Mouse (Mus musculus) liver, embryonic 14.5 days (tissue): ENCODE results near the gene Chpf. TPM values are rescaled to one million over a fixed set of nuclear protein-coding genes. Genes with fewer than 3 reads are reported as not detected.
A peak's percentile ranks its signal among the peaks of the same experiment; 100 is the strongest.

Experiments
- ATAC-seq: fragments of 200-750 bp; cut with Nextera tagmentation; 2 replicates; pipeline ENCODE4 v1.8.0; 2017; ENCODE audit warnings: moderate number of reproducible peaks, mild to moderate bottlenecking, moderate library complexity; ENCODE audit not compliant: insufficient read depth
- DNase-seq, 3 experiments: peaks; one replicate each; pipeline ENCODE4 v3.0.0-alpha.2; 2012 to 2013; ENCODE audit warnings: low read depth in 3 of 3, low spot score in 3 of 3
- H3K27ac ChIP-seq: fragments of 300-500 bp; sonication (generic); 2 replicates; pipeline ENCODE4 v1.5.1; 2014; ENCODE audit warnings: moderate library complexity, mild to moderate bottlenecking, control low read depth, inconsistent platforms
- H3K27me3 ChIP-seq: fragments of 300-500 bp; sonication (generic); 2 replicates; pipeline ENCODE4 v1.6.1; 2014; ENCODE audit warnings: mild to moderate bottlenecking, low read length, moderate library complexity; ENCODE audit not compliant: control insufficient read depth, insufficient read depth
- H3K36me3 ChIP-seq: fragments of 300-500 bp; sonication (generic); replicated peaks from 2 replicates; pipeline ENCODE4 v1.6.1; 2014; ENCODE audit warnings: low read depth; ENCODE audit not compliant: control insufficient read depth, insufficient read depth
- H3K4me1 ChIP-seq, 2 experiments: fragments of 200-500 bp in 1 of 2; fragments of 300-500 bp in 1 of 2; sonication (generic) in 1 of 2; replicated peaks; 2 replicates each; pipeline ENCODE4 v1.6.1; 2012 to 2014; ENCODE audit warnings: antibody characterized with exemption in 1 of 2, inconsistent platforms in 1 of 2, low read length in 1 of 2; ENCODE audit not compliant: control insufficient read depth in 2 of 2, insufficient read depth in 2 of 2
- H3K4me2 ChIP-seq: fragments of 300-500 bp; sonication (generic); 2 replicates; pipeline ENCODE4 v1.6.1; 2014; ENCODE audit warnings: low read depth, mild to moderate bottlenecking, control low read depth, moderate library complexity
- H3K4me3 ChIP-seq, 2 experiments: fragments of 200-500 bp in 1 of 2; fragments of 300-500 bp in 1 of 2; sonication (generic) in 1 of 2; 2 replicates each; pipeline ENCODE4 v1.5.1; 2012 to 2014; ENCODE audit warnings: low read depth in 2 of 2, low read length in 2 of 2, mild to moderate bottlenecking in 2 of 2, control low read depth in 1 of 2, inconsistent platforms in 1 of 2, moderate library complexity in 1 of 2; ENCODE audit not compliant: insufficient read depth in 1 of 2
- H3K9ac ChIP-seq: fragments of 300-500 bp; sonication (generic); replicated peaks from 2 replicates; pipeline ENCODE4 v1.6.1; 2014; ENCODE audit warnings: mild to moderate bottlenecking, control low read depth, moderate library complexity
- H3K9me3 ChIP-seq: fragments of 300-500 bp; sonication (generic); 2 replicates; pipeline ENCODE4 v1.6.1; 2016; ENCODE audit warnings: low read length, mixed read lengths; ENCODE audit not compliant: control insufficient read depth
- CTCF ChIP-seq: IDR thresholded peaks from 2 replicates; pipeline ENCODE4 v1.5.1; 2016; ENCODE audit warnings: antibody characterized with exemption, low read depth, control low read depth
- EP300 ChIP-seq: IDR thresholded peaks from 2 replicates; pipeline ENCODE4 v1.6.1; 2016; ENCODE audit warnings: antibody characterized with exemption, low read depth
- WGBS: fragments of 180-500 bp; shearing (Covaris S2); extraction: QIAGEN DNeasy Blood & Tissue Kit; methylation state at CpG from one replicate; pipeline ENCODE4 v1.1.7; 2014; ENCODE audit not compliant: insufficient replicate concordance; 5-methylcytosine and 5-hydroxymethylcytosine counted together
- polyA plus RNA-seq, 2 experiments: library from polyadenylated mRNA; depleted of rRNA in 1 of 2; stranded (reverse) in 1 of 2; unstranded in 1 of 2; fragments of >200 nt; fragmentation: Nextera tagmentation in 1 of 2; extraction: Ambion mirVana in 1 of 2; gene quantifications; 2 replicates each; pipeline versions ENCODE4 v1.2.1 to v1.2.3; 2012 to 2014

Gene Chpf
- polyA plus RNA-seq, 2 experiments, result 2.8 to 5.0 TPM

DNA sequence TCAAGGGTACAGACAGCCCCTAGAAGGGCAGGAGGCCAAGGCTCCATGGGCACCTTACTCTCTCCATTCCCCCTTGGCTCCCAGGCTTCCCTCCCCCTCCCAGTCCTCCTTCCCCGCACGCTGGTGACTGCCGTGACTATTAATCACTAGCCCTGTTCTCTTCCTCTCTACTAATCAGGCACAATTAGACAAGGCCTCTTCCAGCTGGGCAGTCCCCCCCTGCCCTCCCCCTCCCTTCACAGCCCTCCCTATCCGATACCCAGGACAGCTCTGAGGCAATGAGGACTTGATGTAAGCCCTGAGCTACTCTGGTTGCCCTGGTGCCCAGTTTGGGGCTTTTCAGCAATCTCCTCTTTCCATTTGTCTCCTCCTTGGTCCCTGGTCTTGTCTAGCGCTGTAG is 23.2 kb downstream of the Chpf start:
- H3K9ac ChIP-seq, result no peak overlapping the region
- H3K27me3 ChIP-seq, result peaks cover 87% of the 10 kb centered on the region
- no peak overlapping the region for H3K4me2 ChIP-seq
- WGBS, result 24% methylated on average over 5 of the region's 5 CpGs
- TF ChIP-seq CTCF, result no peak
- no peak for TF ChIP-seq EP300
- H3K4me3 ChIP-seq, result no peak overlapping the region
- no peaks in the 10 kb centered on the region for H3K9me3 ChIP-seq
- DNase-seq (no peak), ATAC-seq (no peak)
- no peaks in the 10 kb centered on the region for H3K36me3 ChIP-seq
- H3K4me1 ChIP-seq, result peaks cover 3 to 8% of the 10 kb centered on the region in 2 experiments
- no peak overlapping the region for H3K27ac ChIP-seq

DNA sequence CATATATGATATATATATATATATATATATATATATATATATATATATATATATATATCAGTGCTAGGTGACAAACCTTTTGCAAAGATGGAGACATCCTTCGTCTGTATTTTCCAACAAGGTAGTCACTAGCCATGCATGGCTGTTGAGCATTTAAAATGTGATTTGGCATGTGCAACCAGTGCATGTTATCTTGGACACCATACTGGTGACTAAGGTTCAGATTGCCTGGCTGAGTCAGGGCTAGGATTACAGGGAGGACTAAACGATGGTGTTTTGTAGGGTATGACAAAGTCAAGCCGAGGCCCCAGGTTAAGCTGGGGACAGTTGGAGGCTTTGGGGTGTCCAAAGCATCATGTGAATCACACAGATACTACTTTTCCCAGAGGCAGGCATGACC is 23.7 kb downstream of the Chpf start:
- Histone ChIP-seq H3K4me2 (no peak overlapping the region), H3K27me3 (peaks cover 92% of the 10 kb centered on the region), H3K9me3 (no peaks in the 10 kb centered on the region), H3K36me3 (no peaks in the 10 kb centered on the region), H3K4me1 (peaks cover 8% of the 10 kb centered on the region in 2 experiments), H3K4me3 (no peak overlapping the region), H3K27ac (no peak overlapping the region), H3K9ac (no peak overlapping the region)
- ATAC-seq (no peak), DNase-seq (no peak)
- no peak for TF ChIP-seq CTCF
- 41% methylated on average over 3 of the region's 3 CpGs for WGBS

DNA sequence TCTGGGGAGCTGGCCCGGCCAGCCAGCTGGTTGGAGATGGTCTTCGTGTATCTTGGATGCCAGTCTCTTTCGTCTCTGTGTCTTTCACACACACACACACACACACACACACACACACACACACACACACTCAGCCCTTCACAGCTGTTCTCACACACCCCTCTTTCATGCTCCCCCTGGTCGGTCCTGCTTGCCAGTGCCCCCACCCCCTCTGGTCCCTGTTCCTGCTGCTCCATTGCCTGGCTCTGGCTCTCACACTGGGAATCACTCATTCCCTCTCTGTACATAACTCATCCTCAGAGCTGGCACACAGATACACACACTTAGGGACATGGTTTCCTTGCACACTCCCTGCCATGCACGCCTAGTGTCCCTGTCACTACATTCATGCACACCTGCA is 27.2 kb downstream of the Chpf start:
- H3K4me3 ChIP-seq, result no peak overlapping the region
- no peaks in the 10 kb centered on the region for H3K36me3 ChIP-seq
- no peak for DNase-seq
- H3K27ac ChIP-seq, result no peak overlapping the region
- no peak overlapping the region for H3K4me2 ChIP-seq
- peaks cover 19 to 22% of the 10 kb centered on the region in 2 experiments for H3K4me1 ChIP-seq
- TF ChIP-seq CTCF (no peak), EP300 (no peak)
- no peak for ATAC-seq
- H3K9me3 ChIP-seq, result no peaks in the 10 kb centered on the region
- 68% methylated on average over 5 of the region's 5 CpGs for WGBS
- H3K9ac ChIP-seq, result no peak overlapping the region
- peaks cover 93% of the 10 kb centered on the region for H3K27me3 ChIP-seq

GRCm38 (mm10) chr1:75450314-75451005 is 28.6 kb downstream of the Chpf start, which contains the start of gene Asic4:
TSS of gene Asic4 (plus strand) at chr1:75450436.
- TF ChIP-seq CTCF (no peak), EP300 (peak; percentile 70)
- Histone ChIP-seq H3K4me3 (peak within 1 kb of the TSS in 1 of 2 experiments; percentile 35; a peak in 2 of 4 replicates), H3K4me1 (peaks cover 21 to 30% of the 10 kb centered on the region in 2 experiments), H3K27me3 (peaks cover 80% of the 10 kb centered on the region), H3K9ac (0 out of 2 replicates have a peak within 1 kb of the TSS, but pooled peaks have one; percentile 11), H3K9me3 (no peaks in the 10 kb centered on the region), H3K36me3 (no peaks in the 10 kb centered on the region), H3K4me2 (peak within 1 kb of the TSS; percentile 63), H3K27ac (no peak within 1 kb of the TSS)
- ATAC-seq (peak; percentile 56), DNase-seq (peak; percentile 50 to 62 (median 59))
- 1% methylated on average over 35 of the region's 35 CpGs for WGBS

- H3K36me3 ChIP-seq, result no peaks in the 10 kb centered on the region
- H3K27ac ChIP-seq, result no peak overlapping the region
- no peaks in the 10 kb centered on the region for H3K9me3 ChIP-seq
- H3K4me3 ChIP-seq, result no peak overlapping the region
- no peak for DNase-seq
- H3K27me3 ChIP-seq, result peaks cover 72% of the 10 kb centered on the region
- 3% methylated on average over 8 of the region's 8 CpGs for WGBS
- H3K4me1 ChIP-seq, result peaks cover 25 to 33% of the 10 kb centered on the region in 2 experiments
- ATAC-seq, result no peak
- TF ChIP-seq CTCF (no peak), EP300 (no peak)
- no peak overlapping the region for H3K9ac ChIP-seq
- H3K4me2 ChIP-seq, result peak overlapping the region; percentile 63
These were observed 29.6 kb downstream of the Chpf start for GRCm38 (mm10) chr1:75449377-75450135.
